Mouse (Mus musculus) kidney, adult 2 months (tissue): Measurements from ENCODE around the gene Ano6.

Source experiments
- CTCF ChIP-seq: fragments of 200-500 bp; conservative IDR thresholded peaks from 2 replicates; pipeline ENCODE4 v1.5.1; 2011; ENCODE audit warnings: low read depth, mild to moderate bottlenecking, control low read depth, low read length, moderate library complexity, mixed read lengths; ENCODE audit not compliant: insufficient read depth, insufficient read length
- POLR2A ChIP-seq: fragments of 200-500 bp; IDR thresholded peaks from one replicate; pipeline ENCODE4 v1.6.1; 2011; ENCODE audit warnings: low read depth, low read length, control low read depth

- TF ChIP-seq CTCF (no peak), POLR2A (no peak)
These were observed 183.5 kb downstream of the Ano6 start for GRCm38 (mm10) chr15:95974021-95974597.
